Mouse (Mus musculus) C2C12 (cell line): Measurements from ENCODE around the gene Gan.

ENCODE experiments used
- CEBPB ChIP-seq: IDR thresholded peaks from one replicate; pipeline ENCODE4 v1.6.1; 2011; ENCODE audit warnings: low read depth, mild to moderate bottlenecking, control low read depth, moderate library complexity
- CTCF ChIP-seq: IDR thresholded peaks from one replicate; pipeline ENCODE4 v1.5.1; 2011; ENCODE audit not compliant: control insufficient read depth, insufficient read depth, insufficient read length
- FOSL1 ChIP-seq: IDR thresholded peaks from one replicate; pipeline ENCODE4 v1.8.0; 2011; ENCODE audit warnings: mild to moderate bottlenecking, low read length; ENCODE audit not compliant: poor library complexity, insufficient read depth, severe bottlenecking
- MAX ChIP-seq: IDR thresholded peaks from one replicate; pipeline ENCODE4 v1.6.1; 2011; ENCODE audit warnings: mild to moderate bottlenecking, control low read depth
- MYOG ChIP-seq: IDR thresholded peaks from one replicate; pipeline ENCODE4 v1.6.1; 2011; ENCODE audit not compliant: control insufficient read depth, insufficient read length; ENCODE audit errors: extremely low read depth
- USF1 ChIP-seq: IDR thresholded peaks from one replicate; pipeline ENCODE4 v1.6.1; 2011; ENCODE audit warnings: low read depth, mild to moderate bottlenecking, control low read depth, moderate library complexity

GRCm38 (mm10) chr8:117165542-117165941, 7.6 kb downstream of the Gan start:
- TF ChIP-seq CTCF (no peak), CEBPB (no peak), MYOG (no peak), MAX (no peak), USF1 (no peak), FOSL1 (no peak)
